Mouse (Mus musculus): ENCODE data around the gene Bloc1s1. TPM values are rescaled to one million over a fixed set of nuclear protein-coding genes. Genes with fewer than 3 reads are reported as not detected.

Gene Bloc1s1
- total and polyA plus RNA-seq, 3 experiments: 45.1 to 70.6 TPM; not detected in 1

- Histone ChIP-seq H3K36me3 (ENCODE audit: control insufficient read depth in 1 of 2, insufficient read depth in 2 of 2, low read length in 2 of 2) (peaks cover 0 to 2% of the 10 kb centered on the region in 2 experiments; a peak in 1 of 4 replicates), H3K4me3 (ENCODE audit: control insufficient read depth in 1 of 2, insufficient read depth in 1 of 2, low read depth in 2 of 2, low read length in 2 of 2) (no peak overlapping the region)
Observed at GRCm38 (mm10) chr10:128921251-128921650, 2.6 kb downstream of the Bloc1s1 start.

GRCm38 (mm10) chr10:128920736-128921161 lies 3.1 kb downstream of the Bloc1s1 start:
- H3K9me3 ChIP-seq (replicated peaks; ENCODE audit: insufficient read depth, low read length): no peaks in the 10 kb centered on the region
- no peak for TF ChIP-seq MYC (IDR thresholded peaks at IDR 0.05; ENCODE audit: low read depth, low read length)
- TF ChIP-seq CHD1 (IDR thresholded peaks at IDR 0.05; ENCODE audit: low read depth, low read length): no peak
- TF ChIP-seq POLR2A (IDR thresholded peaks at IDR 0.05; ENCODE audit: control insufficient read depth in 1 of 2, insufficient read depth in 1 of 2, low read depth in 1 of 2, low read length in 2 of 2, poor library complexity in 1 of 2): no peak
- TF ChIP-seq CHD2 (IDR thresholded peaks at IDR 0.05; ENCODE audit: low read length): no peak
- no peak for TF ChIP-seq USF2 (IDR thresholded peaks at IDR 0.05; ENCODE audit: borderline replicate concordance in 1 of 2, insufficient read depth in 1 of 2, low read depth in 1 of 2, low read length in 2 of 2)
- TF ChIP-seq UBTF (IDR thresholded peaks at IDR 0.05; ENCODE audit: borderline replicate concordance, insufficient read depth, low read depth, low read length): no peak
- TF ChIP-seq GABPA (IDR thresholded peaks at IDR 0.05; ENCODE audit: low read depth, low read length): no peak
- no peaks in the 10 kb centered on the region for H3K27me3 ChIP-seq (ENCODE audit: control insufficient read depth in 1 of 2, insufficient read depth in 2 of 2, low read length in 2 of 2)
- H3K79me2 ChIP-seq (ENCODE audit: control insufficient read depth, insufficient read depth, low read length, poor library complexity): peaks cover 3% of the 10 kb centered on the region; the same call in 1 of the 2 replicates
- peaks cover 0 to 2% of the 10 kb centered on the region in 2 experiments; a peak in 1 of 4 replicates for H3K36me3 ChIP-seq (ENCODE audit: control insufficient read depth in 1 of 2, insufficient read depth in 2 of 2, low read length in 2 of 2)
- no peak overlapping the region for H3K4me3 ChIP-seq (ENCODE audit: control insufficient read depth in 1 of 2, insufficient read depth in 1 of 2, low read depth in 2 of 2, low read length in 2 of 2)
- no peak for DNase-seq (ENCODE audit: low read depth, low spot score)
- no peak overlapping the region for H3K27ac ChIP-seq (ENCODE audit: control insufficient read depth, low read depth, low read length)
- H3K9ac ChIP-seq (ENCODE audit: control insufficient read depth, low read depth, low read length, poor library complexity, severe bottlenecking): no peak overlapping the region
- H3K4me1 ChIP-seq (ENCODE audit: control insufficient read depth in 1 of 2, insufficient read depth in 2 of 2, low read length in 2 of 2): peaks cover 0 to 20% of the 10 kb centered on the region in 2 experiments; a peak in 3 of 4 replicates

More at GRCm38 (mm10) chr10:128921251-128921650, 2.6 kb downstream of the Bloc1s1 start:
- Histone ChIP-seq H3K79me2 (ENCODE audit: control insufficient read depth, insufficient read depth, low read length, poor library complexity) (peaks cover 3% of the 10 kb centered on the region; the same call in 1 of the 2 replicates), H3K9ac (ENCODE audit: control insufficient read depth, low read depth, low read length, poor library complexity, severe bottlenecking) (no peak overlapping the region), H3K27me3 (ENCODE audit: control insufficient read depth in 1 of 2, insufficient read depth in 2 of 2, low read length in 2 of 2) (no peaks in the 10 kb centered on the region), H3K9me3 (replicated peaks; ENCODE audit: insufficient read depth, low read length) (no peaks in the 10 kb centered on the region), H3K27ac (ENCODE audit: control insufficient read depth, low read depth, low read length) (no peak overlapping the region), H3K4me1 (ENCODE audit: control insufficient read depth in 1 of 2, insufficient read depth in 2 of 2, low read length in 2 of 2) (peaks cover 0 to 20% of the 10 kb centered on the region in 2 experiments; a peak in 3 of 4 replicates)
- TF ChIP-seq RAD21 (IDR thresholded peaks at IDR 0.05; ENCODE audit: low read depth, low read length) (no peak), ELF1 (IDR thresholded peaks at IDR 0.05; ENCODE audit: low read depth, low read length) (no peak), SMC3 (IDR thresholded peaks at IDR 0.05; ENCODE audit: low read depth, low read length) (no peak), USF2 (IDR thresholded peaks at IDR 0.05; ENCODE audit: borderline replicate concordance in 1 of 2, insufficient read depth in 1 of 2, low read depth in 1 of 2, low read length in 2 of 2) (no peak), MAFK (IDR thresholded peaks at IDR 0.05; ENCODE audit: borderline replicate concordance, low read depth, low read length) (no peak), ZMIZ1 (IDR thresholded peaks at IDR 0.05; ENCODE audit: low read depth, low read length) (no peak), MAX (IDR thresholded peaks at IDR 0.05; ENCODE audit: low read length) (no peak), MAZ (IDR thresholded peaks at IDR 0.05; ENCODE audit: low read depth, low read length) (no peak), MYC (IDR thresholded peaks at IDR 0.05; ENCODE audit: low read depth, low read length) (no peak), CTCF (IDR thresholded peaks at IDR 0.05 in 2 of 3, conservative IDR thresholded peaks at IDR 0.05 in 1 of 3; ENCODE audit: control insufficient read depth in 1 of 3, insufficient read depth in 1 of 3, low read depth in 2 of 3, low read length in 3 of 3, poor library complexity in 1 of 3, severe bottlenecking in 1 of 3) (no peak), NELFE (IDR thresholded peaks at IDR 0.05; ENCODE audit: low read depth, low read length) (no peak), MXI1 (IDR thresholded peaks at IDR 0.05; ENCODE audit: low read depth, low read length) (no peak), JUND (IDR thresholded peaks at IDR 0.05; ENCODE audit: low read depth, low read length) (no peak), POLR2AphosphoS2 (IDR thresholded peaks at IDR 0.05; ENCODE audit: low read length) (no peak), TAL1 (IDR thresholded peaks at IDR 0.05; ENCODE audit: low read length) (no peak), GATA1 (IDR thresholded peaks at IDR 0.05; ENCODE audit: low read depth, low read length) (no peak), MEF2A (IDR thresholded peaks at IDR 0.05; ENCODE audit: extremely low read depth, insufficient replicate concordance, low read depth, low read length, poor library complexity, severe bottlenecking) (no peak), SIN3A (IDR thresholded peaks at IDR 0.05; ENCODE audit: low read length) (no peak), NRF1 (IDR thresholded peaks at IDR 0.05; ENCODE audit: insufficient read depth, low read depth, low read length, poor library complexity, severe bottlenecking) (no peak)
- DNase-seq (ENCODE audit: low read depth, low spot score): no peak
